Mouse (Mus musculus) spleen, postnatal 10 days (tissue): ENCODE measurements around the gene Ift88.

Experiments used
- DNase-seq, 2 experiments: peaks; one replicate each; pipeline ENCODE4 v3.0.0; 2021 to 2022; ENCODE audit warnings: low spot score in 2 of 2

Ift88 gene

GRCm38 (mm10) chr14:57532577-57532976, 108.7 kb downstream of the Ift88 start:
- DNase-seq: no peak

GRCm38 (mm10) chr14:57533214-57533613, 109.4 kb downstream of the Ift88 start:
- peak; percentile 20 to 59 for DNase-seq

GRCm38 (mm10) chr14:57533841-57534240, 110.0 kb downstream of the Ift88 start:
- no peak for DNase-seq

GRCm38 (mm10) chr14:57534346-57534745, 110.5 kb downstream of the Ift88 start:
- no peak for DNase-seq

- no peak for DNase-seq
Observed at GRCm38 (mm10) chr14:57534961-57535360, 111.1 kb downstream of the Ift88 start.

GRCm38 (mm10) chr14:57535646-57536045, 111.8 kb downstream of the Ift88 start:
- DNase-seq: no peak

GRCm38 (mm10) chr14:57536820-57537219, 113.0 kb downstream of the Ift88 start:
- no peak for DNase-seq

- peak in 1 of 2 experiments; percentile 43 for DNase-seq
Observed at GRCm38 (mm10) chr14:57537261-57538015, 113.6 kb downstream of the Ift88 start.

GRCm38 (mm10) chr14:57540683-57541082, 116.8 kb downstream of the Ift88 start:
- no peak for DNase-seq

GRCm38 (mm10) chr14:57542231-57542630, 118.4 kb downstream of the Ift88 start:
- DNase-seq: peak in 1 of 2 experiments; percentile 27

GRCm38 (mm10) chr14:57543420-57544039, 119.7 kb downstream of the Ift88 start:
- DNase-seq: no peak

GRCm38 (mm10) chr14:57545526-57545925, 121.7 kb downstream of the Ift88 start:
- no peak for DNase-seq

GRCm38 (mm10) chr14:57546131-57546530, 122.3 kb downstream of the Ift88 start:
- DNase-seq: no peak

- DNase-seq: no peak
Observed at GRCm38 (mm10) chr14:57546557-57547021, 122.7 kb downstream of the Ift88 start.

GRCm38 (mm10) chr14:57547062-57547461, 123.2 kb downstream of the Ift88 start:
- DNase-seq: no peak

GRCm38 (mm10) chr14:57552945-57553344, 129.1 kb downstream of the Ift88 start:
- DNase-seq: no peak

- DNase-seq: no peak
Observed at GRCm38 (mm10) chr14:57554434-57554833, 130.6 kb downstream of the Ift88 start.

GRCm38 (mm10) chr14:57555471-57556070, 131.7 kb downstream of the Ift88 start:
- no peak for DNase-seq

GRCm38 (mm10) chr14:57556922-57557321, 133.1 kb downstream of the Ift88 start:
- DNase-seq: no peak

- DNase-seq: no peak
Observed at GRCm38 (mm10) chr14:57565626-57566025, 141.8 kb downstream of the Ift88 start.
